Mouse (Mus musculus) embryonic facial prominence, embryonic 11.5 days (tissue): ENCODE data around the gene Hes7. TPM values are rescaled to one million over a fixed set of nuclear protein-coding genes. Genes with fewer than 3 reads are reported as not detected.

Source experiments
- ATAC-seq: fragments of 200-750 bp; cut with Nextera tagmentation; replicated peaks from 2 replicates; pipeline ENCODE4 v1.8.0; 2017; ENCODE audit warnings: low read depth; ENCODE audit not compliant: insufficient number of reproducible peaks, low FRiP score, low TSS enrichment
- DNase-seq: peaks from one replicate; pipeline ENCODE4 v3.0.0-alpha.2; 2015; ENCODE audit warnings: low spot score
- H3K27ac ChIP-seq: fragments of 300-500 bp; sonication (generic); replicated peaks from 2 replicates; pipeline ENCODE4 v1.5.1; 2014; ENCODE audit warnings: mild to moderate bottlenecking, low read depth, low read length, control low read depth
- H3K27me3 ChIP-seq: fragments of 300-500 bp; sonication (generic); 2 replicates; pipeline ENCODE4 v1.6.1; 2014; ENCODE audit warnings: mild to moderate bottlenecking, low read length, moderate library complexity, mixed read lengths; ENCODE audit not compliant: control insufficient read depth, insufficient read depth
- H3K36me3 ChIP-seq: fragments of 300-500 bp; sonication (generic); replicated peaks from 2 replicates; pipeline ENCODE4 v1.6.1; 2014; ENCODE audit warnings: low read depth, mild to moderate bottlenecking, low read length, moderate library complexity, mixed read lengths; ENCODE audit not compliant: control insufficient read depth, insufficient read depth
- H3K4me1 ChIP-seq: fragments of 300-500 bp; sonication (generic); 2 replicates; pipeline ENCODE4 v1.6.1; 2014; ENCODE audit warnings: low read length, mixed read lengths; ENCODE audit not compliant: control insufficient read depth, insufficient read depth
- H3K4me2 ChIP-seq: fragments of 300-500 bp; sonication (generic); 2 replicates; pipeline ENCODE4 v1.6.1; 2014; ENCODE audit warnings: low read depth, mild to moderate bottlenecking, control low read depth, low read length, moderate library complexity
- H3K4me3 ChIP-seq: fragments of 300-500 bp; sonication (generic); 2 replicates; pipeline ENCODE4 v1.5.1; 2014; ENCODE audit warnings: low read depth, low read length, control low read depth
- H3K9ac ChIP-seq: fragments of 300-500 bp; sonication (generic); replicated peaks from 2 replicates; pipeline ENCODE4 v1.6.1; 2014; ENCODE audit warnings: mild to moderate bottlenecking, control low read depth, low read length
- H3K9me3 ChIP-seq: fragments of 300-500 bp; sonication (generic); replicated peaks from 2 replicates; pipeline ENCODE4 v1.6.1; 2016; ENCODE audit warnings: mild to moderate bottlenecking, low read length, inconsistent platforms, mixed read lengths; ENCODE audit not compliant: control insufficient read depth
- WGBS: fragments of 180-500 bp; shearing (Covaris S2); extraction: QIAGEN DNeasy Blood & Tissue Kit; methylation state at CpG from one replicate; pipeline ENCODE4 v1.1.7; 2014; 5-methylcytosine and 5-hydroxymethylcytosine counted together
- polyA plus RNA-seq: library from polyadenylated mRNA; unstranded; fragments of >200 nt; fragmentation: Nextera tagmentation; extraction: Ambion mirVana; gene quantifications from 2 replicates; pipeline ENCODE4 v1.2.1, GENCODE M21; 2014

Gene Hes7
- polyA plus RNA-seq, 1 experiment from 2014 or later, result 0.11 TPM

GRCm38 (mm10) chr11:69095511-69096231 lies 24.5 kb upstream of the Hes7 start:
- DNase-seq (no peak), ATAC-seq (no peak)
- Histone ChIP-seq H3K9me3 (no peaks in the 10 kb centered on the region), H3K9ac (peak overlapping the region; percentile 62), H3K36me3 (no peaks in the 10 kb centered on the region), H3K4me1 (peaks cover 19% of the 10 kb centered on the region), H3K4me3 (peak overlapping the region; percentile 50), H3K4me2 (peak overlapping the region; percentile 91), H3K27ac (no peak overlapping the region), H3K27me3 (no peaks in the 10 kb centered on the region)
- 2% methylated on average over 27 of the region's 27 CpGs for WGBS

- peaks cover 19% of the 10 kb centered on the region for H3K4me1 ChIP-seq
- H3K27ac ChIP-seq, result no peak overlapping the region
- H3K4me2 ChIP-seq, result peak overlapping the region; percentile 91
- peak overlapping the region; percentile 62 for H3K9ac ChIP-seq
- H3K9me3 ChIP-seq, result no peaks in the 10 kb centered on the region
- no peak for ATAC-seq
- H3K36me3 ChIP-seq, result no peaks in the 10 kb centered on the region
- no peaks in the 10 kb centered on the region for H3K27me3 ChIP-seq
- no peak for DNase-seq
- H3K4me3 ChIP-seq, result peak overlapping the region; percentile 50
- WGBS, result 16% methylated on average over 9 of the region's 9 CpGs
Observed at GRCm38 (mm10) chr11:69096360-69096986, 23.7 kb upstream of the Hes7 start.

- Histone ChIP-seq H3K4me1 (peaks cover 19% of the 10 kb centered on the region), H3K9me3 (no peaks in the 10 kb centered on the region), H3K9ac (peak overlapping the region; percentile 4), H3K27me3 (no peaks in the 10 kb centered on the region), H3K4me3 (peak overlapping the region; percentile 27), H3K36me3 (no peaks in the 10 kb centered on the region), H3K4me2 (peak overlapping the region; percentile 91), H3K27ac (no peak overlapping the region; the same call in 1 of the 2 replicates)
- ATAC-seq (no peak), DNase-seq (peak; percentile 83)
- 2% methylated on average over 29 of the region's 29 CpGs for WGBS
Observed at GRCm38 (mm10) chr11:69096987-69097900, 23.0 kb upstream of the Hes7 start.

- ATAC-seq, result no peak
- peaks cover 19% of the 10 kb centered on the region for H3K4me1 ChIP-seq
- H3K4me3 ChIP-seq, result peak overlapping the region; percentile 47
- peak overlapping the region; percentile 73 for H3K4me2 ChIP-seq
- no peaks in the 10 kb centered on the region for H3K9me3 ChIP-seq
- 19% methylated on average over 8 of the region's 8 CpGs for WGBS
- H3K36me3 ChIP-seq, result peaks cover 3% of the 10 kb centered on the region
- no peak overlapping the region for H3K9ac ChIP-seq
- no peaks in the 10 kb centered on the region for H3K27me3 ChIP-seq
- no peak for DNase-seq
- 0 out of 2 replicates have a peak overlapping the region, but pooled peaks have one; percentile 8 for H3K27ac ChIP-seq
Observed at GRCm38 (mm10) chr11:69098039-69098761, 22.0 kb upstream of the Hes7 start.

- DNase-seq, result peak; percentile 95
- Histone ChIP-seq H3K27me3 (no peaks in the 10 kb centered on the region), H3K4me2 (peak overlapping the region; percentile 73), H3K4me1 (peaks cover 19% of the 10 kb centered on the region), H3K27ac (no peak overlapping the region), H3K36me3 (peaks cover 3% of the 10 kb centered on the region), H3K9me3 (no peaks in the 10 kb centered on the region), H3K4me3 (peak overlapping the region; percentile 47), H3K9ac (peak overlapping the region; percentile 39)
- 0% methylated on average over 19 of the region's 19 CpGs for WGBS
- ATAC-seq, result peak; percentile 15; the same call in 1 of the 2 replicates
Observed at GRCm38 (mm10) chr11:69098762-69099091, 21.5 kb upstream of the Hes7 start.

- H3K4me2 ChIP-seq, result peak overlapping the region; percentile 73
- WGBS, result under 1% methylated on average over 22 of the region's 22 CpGs
- H3K9ac ChIP-seq, result peak overlapping the region; percentile 39
- ATAC-seq (no peak), DNase-seq (peak; percentile 30)
- H3K4me3 ChIP-seq, result peak overlapping the region; percentile 47
- peak overlapping the region; percentile 5; the same call in 1 of the 2 replicates for H3K27ac ChIP-seq
- no peaks in the 10 kb centered on the region for H3K9me3 ChIP-seq
- H3K27me3 ChIP-seq, result no peaks in the 10 kb centered on the region
- peaks cover 3% of the 10 kb centered on the region for H3K36me3 ChIP-seq
- peaks cover 19% of the 10 kb centered on the region for H3K4me1 ChIP-seq
Observed at GRCm38 (mm10) chr11:69099177-69099914, 20.9 kb upstream of the Hes7 start.

GRCm38 (mm10) chr11:69099915-69100345 lies 20.3 kb upstream of the Hes7 start:
- ATAC-seq, result 0 out of 2 replicates have a peak, but pooled peaks have one; percentile 20
- peak; percentile 89 for DNase-seq
- peak overlapping the region; percentile 73 for H3K4me2 ChIP-seq
- H3K27me3 ChIP-seq, result no peaks in the 10 kb centered on the region
- peak overlapping the region; percentile 39 for H3K9ac ChIP-seq
- peak overlapping the region; percentile 47 for H3K4me3 ChIP-seq
- under 1% methylated on average over 23 of the region's 23 CpGs for WGBS
- H3K36me3 ChIP-seq, result peaks cover 7% of the 10 kb centered on the region
- H3K27ac ChIP-seq, result peak overlapping the region; percentile 5; the same call in 1 of the 2 replicates
- peaks cover 19% of the 10 kb centered on the region for H3K4me1 ChIP-seq
- H3K9me3 ChIP-seq, result no peaks in the 10 kb centered on the region
